Mouse (Mus musculus) limb, embryonic 12.5 days (tissue): ENCODE measurements at regions not wholly inside any gene's neighbourhood (a gene's known extent, or its start where the extent isn't known, plus 50 kb on each side); places are given as distances from the start of the nearest gene placed in this dataset.

ENCODE experiments used
- ATAC-seq: fragments of 200-750 bp; cut with Nextera tagmentation; 2 replicates; pipeline ENCODE4 v1.8.0; 2017; ENCODE audit warnings: low read depth, moderate TSS enrichment; ENCODE audit not compliant: insufficient number of reproducible peaks, insufficient read depth, low FRiP score, low TSS enrichment
- H3K27ac ChIP-seq: fragments of 300-500 bp; sonication (generic); 2 replicates; pipeline ENCODE4 v1.5.1; 2016; ENCODE audit warnings: mild to moderate bottlenecking, moderate library complexity
- H3K27me3 ChIP-seq: fragments of 300-500 bp; sonication (generic); 2 replicates; pipeline ENCODE4 v1.6.1; 2016; ENCODE audit warnings: mild to moderate bottlenecking, moderate library complexity
- H3K36me3 ChIP-seq: fragments of 300-500 bp; sonication (generic); 2 replicates; pipeline ENCODE4 v1.6.1; 2016; ENCODE audit warnings: mild to moderate bottlenecking, moderate library complexity
- H3K4me1 ChIP-seq: fragments of 300-500 bp; sonication (generic); replicated peaks from 2 replicates; pipeline ENCODE4 v1.6.1; 2016
- H3K4me2 ChIP-seq: fragments of 300-500 bp; sonication (generic); 2 replicates; pipeline ENCODE4 v1.6.1; 2016; ENCODE audit warnings: mild to moderate bottlenecking, moderate library complexity
- H3K4me3 ChIP-seq: fragments of 300-500 bp; sonication (generic); replicated peaks from 2 replicates; pipeline ENCODE4 v1.5.1; 2016; ENCODE audit warnings: mild to moderate bottlenecking
- H3K9ac ChIP-seq: fragments of 300-500 bp; sonication (generic); replicated peaks from 2 replicates; pipeline ENCODE4 v1.6.1; 2016; ENCODE audit warnings: mild to moderate bottlenecking, moderate library complexity
- H3K9me3 ChIP-seq: fragments of 300-500 bp; sonication (generic); 2 replicates; pipeline ENCODE4 v1.6.1; 2016; ENCODE audit warnings: mild to moderate bottlenecking, moderate library complexity
- whole genome bisulfite sequencing: fragments of 180-500 bp; shearing (Covaris S2); methylation state at CpG from one replicate; pipeline ENCODE4 v1.1.7; 2016; 5-methylcytosine and 5-hydroxymethylcytosine counted together

DNA sequence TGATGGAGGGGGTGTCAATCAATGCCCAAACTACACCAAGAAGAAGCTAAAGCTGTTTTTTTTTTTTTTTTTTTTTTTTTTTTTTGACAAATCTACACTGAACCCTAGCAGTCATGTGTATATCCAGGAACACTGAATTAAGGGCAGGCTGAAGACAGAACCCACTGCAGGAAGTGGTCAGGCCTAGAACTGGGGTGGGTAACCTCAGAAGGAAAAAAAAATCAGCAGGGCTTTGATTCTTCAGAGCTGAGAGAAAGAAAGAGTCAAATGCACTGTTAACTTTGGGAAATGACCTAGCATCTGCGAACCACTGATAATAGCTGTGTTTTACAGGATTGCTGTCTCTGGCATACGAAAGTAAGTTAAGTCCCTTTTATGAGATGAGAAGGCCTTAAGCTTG is 78.3 kb upstream of the Mast4 start:
- Histone ChIP-seq H3K4me1 (no peaks in the 10 kb centered on the region), H3K27ac (no peak overlapping the region), H3K9ac (no peak overlapping the region), H3K27me3 (no peaks in the 10 kb centered on the region), H3K9me3 (no peaks in the 10 kb centered on the region), H3K4me3 (no peak overlapping the region), H3K36me3 (no peaks in the 10 kb centered on the region), H3K4me2 (no peak overlapping the region)
- 57% methylated on average over 2 of the region's 2 CpGs for WGBS
- no peak for ATAC-seq

DNA sequence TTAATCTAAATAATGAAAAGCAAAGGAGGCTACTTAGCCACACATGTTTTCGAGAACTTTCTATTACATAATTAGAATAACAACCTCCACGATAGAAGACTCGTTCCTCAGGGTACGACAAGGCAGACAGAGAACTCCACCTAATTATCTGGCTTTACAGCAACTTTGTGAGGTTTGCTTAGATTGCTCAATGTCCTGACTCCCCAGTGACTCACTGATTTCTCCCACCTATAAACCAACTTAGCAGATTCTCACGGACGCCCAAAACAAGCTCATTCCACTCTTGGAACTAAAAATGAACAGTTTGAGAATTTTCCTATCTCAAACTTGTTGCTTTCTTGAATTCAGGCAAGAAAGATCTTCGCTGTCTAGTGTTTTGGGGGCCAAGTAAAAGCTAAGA is 75.0 kb upstream of the Mast4 start:
- WGBS, result 48% methylated on average over 7 of the region's 7 CpGs
- no peak for ATAC-seq
- no peak overlapping the region for H3K27ac ChIP-seq

DNA sequence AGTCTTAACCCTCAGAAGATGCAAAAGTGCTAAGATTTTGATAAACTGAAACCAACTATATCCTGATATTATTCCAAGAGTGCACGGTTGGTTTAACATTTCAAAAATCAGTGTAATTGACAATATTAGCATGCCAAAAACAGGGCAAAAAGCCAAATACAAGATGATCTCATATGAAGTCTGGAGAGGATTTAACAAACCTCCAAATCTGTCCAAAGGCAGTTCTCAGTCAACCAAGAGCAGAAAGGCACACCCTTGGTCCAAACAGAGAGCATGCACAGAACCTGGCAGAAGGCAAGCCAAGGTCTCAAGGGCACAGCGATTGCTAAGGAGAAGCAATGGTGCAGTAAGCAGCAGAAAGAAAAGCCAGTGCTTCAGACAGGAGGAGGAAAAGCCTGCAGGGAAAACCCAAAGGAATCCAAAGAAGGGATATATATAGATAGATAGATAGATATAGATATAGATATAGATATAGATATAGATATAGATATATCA is 62.3 kb upstream of the Mast4 start:
- peaks cover 3% of the 10 kb centered on the region; the same call in 1 of the 2 replicates for H3K4me1 ChIP-seq
- ATAC-seq, result no peak
- no peaks in the 10 kb centered on the region for H3K9me3 ChIP-seq
- no peak overlapping the region for H3K9ac ChIP-seq
- H3K4me2 ChIP-seq, result no peak overlapping the region
- no peaks in the 10 kb centered on the region for H3K27me3 ChIP-seq
- H3K36me3 ChIP-seq, result no peaks in the 10 kb centered on the region
- WGBS, result 91% methylated on average over 2 of the region's 2 CpGs
- no peak overlapping the region for H3K27ac ChIP-seq
- no peak overlapping the region for H3K4me3 ChIP-seq

More for the DNA sequence above, 75.0 kb upstream of the Mast4 start:
- no peak overlapping the region for H3K4me2 ChIP-seq
- no peak overlapping the region for H3K4me3 ChIP-seq
- no peaks in the 10 kb centered on the region for H3K27me3 ChIP-seq
- H3K9me3 ChIP-seq, result no peaks in the 10 kb centered on the region
- no peaks in the 10 kb centered on the region for H3K36me3 ChIP-seq
- H3K4me1 ChIP-seq, result no peaks in the 10 kb centered on the region
- H3K9ac ChIP-seq, result no peak overlapping the region

DNA sequence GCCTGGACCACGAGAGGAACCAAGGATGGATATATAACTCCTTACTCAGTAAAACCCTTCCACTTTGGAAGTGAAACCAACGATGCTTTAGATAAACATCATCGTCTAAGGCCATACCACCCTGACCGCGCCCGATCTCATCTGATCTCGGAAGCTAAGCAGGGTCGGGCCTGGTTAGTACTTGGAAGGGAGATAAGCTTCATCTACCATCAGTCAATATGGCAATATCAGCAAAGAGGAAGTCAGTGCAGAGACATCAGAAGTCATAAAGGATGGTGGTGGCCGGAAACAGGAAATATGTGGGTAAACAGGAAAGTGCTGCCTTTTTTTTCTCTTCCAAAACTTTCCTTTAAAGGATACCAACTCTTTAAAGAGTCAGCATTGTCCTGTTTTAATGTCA is 61.8 kb upstream of the Mast4 start:
- 84% methylated on average over 9 of the region's 9 CpGs for WGBS
- no peak for ATAC-seq
- H3K4me1 ChIP-seq, result peaks cover 3% of the 10 kb centered on the region; the same call in 1 of the 2 replicates
- no peaks in the 10 kb centered on the region for H3K27me3 ChIP-seq
- H3K9ac ChIP-seq, result no peak overlapping the region
- H3K4me2 ChIP-seq, result no peak overlapping the region
- no peaks in the 10 kb centered on the region for H3K9me3 ChIP-seq
- no peak overlapping the region for H3K4me3 ChIP-seq
- H3K27ac ChIP-seq, result no peak overlapping the region
- no peaks in the 10 kb centered on the region for H3K36me3 ChIP-seq

DNA sequence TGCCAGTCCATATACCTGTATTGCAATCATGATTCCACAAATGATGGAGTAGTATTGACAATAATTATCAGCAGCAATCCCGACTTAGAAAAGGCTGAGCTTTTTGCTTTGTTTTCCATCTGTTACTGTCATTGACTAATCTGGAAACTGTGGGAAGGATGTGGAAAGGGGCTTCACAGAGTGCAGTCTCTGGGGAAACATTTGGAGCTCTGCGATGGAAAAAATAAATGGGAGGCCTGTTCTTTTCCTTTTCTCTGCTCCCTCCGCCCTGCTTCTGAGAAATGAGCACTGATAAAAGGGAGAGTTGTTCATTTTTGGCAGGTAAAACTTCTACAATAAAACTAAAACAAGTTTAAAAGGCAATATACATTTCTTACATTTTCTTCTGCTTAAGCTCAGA is 58.3 kb upstream of the Mast4 start:
- H3K4me2 ChIP-seq, result no peak overlapping the region
- no peaks in the 10 kb centered on the region for H3K27me3 ChIP-seq
- H3K36me3 ChIP-seq, result no peaks in the 10 kb centered on the region
- no peaks in the 10 kb centered on the region for H3K9me3 ChIP-seq
- H3K4me3 ChIP-seq, result no peak overlapping the region
- no peak overlapping the region for H3K27ac ChIP-seq
- WGBS, result 73% methylated on average over 3 of the region's 3 CpGs
- no peaks in the 10 kb centered on the region for H3K4me1 ChIP-seq
- ATAC-seq, result no peak
- no peak overlapping the region for H3K9ac ChIP-seq

DNA sequence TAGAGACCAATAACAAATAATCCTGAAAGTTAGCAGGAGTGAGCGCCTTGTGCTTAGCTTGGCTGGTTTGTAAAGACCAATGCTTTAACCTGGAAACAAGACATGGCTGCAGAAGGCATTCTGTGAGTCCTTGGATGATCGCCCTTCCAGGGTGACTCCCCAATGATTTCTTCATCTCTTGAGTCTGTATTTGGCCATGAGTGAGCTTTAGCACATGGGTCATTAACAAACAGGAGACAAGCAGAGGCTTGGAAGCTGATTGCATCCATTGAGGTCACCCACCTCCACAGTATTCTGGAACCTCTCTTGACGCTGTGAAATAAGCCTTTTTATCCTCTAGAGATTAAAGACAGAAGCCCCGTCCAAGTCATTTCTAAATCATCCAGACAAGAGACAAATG is 57.1 kb upstream of the Mast4 start:
- Histone ChIP-seq H3K4me2 (no peak overlapping the region), H3K36me3 (no peaks in the 10 kb centered on the region), H3K9ac (no peak overlapping the region), H3K4me1 (no peaks in the 10 kb centered on the region), H3K27me3 (no peaks in the 10 kb centered on the region), H3K9me3 (no peaks in the 10 kb centered on the region), H3K4me3 (no peak overlapping the region), H3K27ac (no peak overlapping the region)
- no peak for ATAC-seq
- WGBS, result 85% methylated on average over 4 of the region's 4 CpGs

DNA sequence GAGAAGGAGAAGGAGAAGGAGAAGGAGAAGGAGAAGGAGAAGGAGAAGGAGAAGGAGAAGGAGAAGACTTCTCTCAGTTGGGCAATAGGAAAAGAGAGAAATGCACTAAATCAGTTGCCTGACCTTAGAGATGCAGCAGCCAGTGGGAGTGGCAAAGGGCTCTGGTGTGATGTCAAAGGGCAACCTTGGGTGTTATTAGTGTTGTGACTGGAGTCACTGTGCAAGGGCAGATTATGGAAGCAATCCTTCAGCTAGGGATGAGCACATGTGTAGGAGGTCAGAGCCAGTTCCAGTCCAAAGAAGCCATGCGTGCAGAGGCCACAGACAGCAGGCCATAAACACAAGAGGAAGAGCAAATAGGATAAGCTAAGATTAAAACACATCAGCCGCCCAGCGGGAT is 56.7 kb upstream of the Mast4 start:
- WGBS, result 92% methylated on average over 3 of the region's 3 CpGs

DNA sequence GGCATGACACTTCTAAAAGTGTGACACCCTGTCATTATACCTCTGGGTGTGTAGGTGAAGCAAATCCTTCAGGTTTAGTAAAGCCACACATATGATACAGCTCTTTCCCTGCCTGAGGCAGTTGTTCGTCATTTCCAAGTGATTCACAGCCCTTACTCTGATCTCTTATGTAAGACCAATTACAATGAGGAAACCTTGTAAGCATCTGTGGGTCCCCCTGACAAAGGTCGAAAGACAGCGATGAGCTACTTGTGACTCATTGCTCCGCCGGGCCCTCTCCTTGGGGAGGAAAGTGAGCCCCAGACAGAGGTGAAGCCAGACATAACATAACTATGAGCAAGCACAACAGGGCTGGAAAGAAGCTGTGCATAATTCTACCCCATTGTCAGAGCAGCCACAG is 52.7 kb upstream of the Mast4 start:
- Histone ChIP-seq H3K4me2 (no peak overlapping the region), H3K27ac (no peak overlapping the region), H3K36me3 (no peaks in the 10 kb centered on the region), H3K4me3 (no peak overlapping the region), H3K27me3 (no peaks in the 10 kb centered on the region), H3K9me3 (no peaks in the 10 kb centered on the region), H3K9ac (no peak overlapping the region), H3K4me1 (no peaks in the 10 kb centered on the region)
- ATAC-seq, result no peak
- 86% methylated on average over 5 of the region's 5 CpGs for WGBS

More for the DNA sequence above, 56.7 kb upstream of the Mast4 start:
- Histone ChIP-seq H3K4me1 (no peaks in the 10 kb centered on the region), H3K9me3 (no peaks in the 10 kb centered on the region), H3K27me3 (no peaks in the 10 kb centered on the region), H3K27ac (no peak overlapping the region), H3K4me3 (no peak overlapping the region), H3K4me2 (no peak overlapping the region), H3K9ac (no peak overlapping the region), H3K36me3 (no peaks in the 10 kb centered on the region)
- no peak for ATAC-seq
